Mouse (Mus musculus) liver, adult 2 months (tissue): ENCODE measurements around the gene Zbtb7b.

Experiments used
- CTCF ChIP-seq: fragments of 200-500 bp; IDR thresholded peaks from 2 replicates; pipeline ENCODE4 v1.5.1; 2011; ENCODE audit warnings: low read depth, low read length, control low read depth
- POLR2A ChIP-seq: fragments of 200-500 bp; IDR thresholded peaks from 2 replicates; pipeline ENCODE4 v1.6.1; 2011; ENCODE audit warnings: low read length, control low read depth; ENCODE audit not compliant: insufficient read depth; ENCODE audit errors: extremely low read depth

DNA sequence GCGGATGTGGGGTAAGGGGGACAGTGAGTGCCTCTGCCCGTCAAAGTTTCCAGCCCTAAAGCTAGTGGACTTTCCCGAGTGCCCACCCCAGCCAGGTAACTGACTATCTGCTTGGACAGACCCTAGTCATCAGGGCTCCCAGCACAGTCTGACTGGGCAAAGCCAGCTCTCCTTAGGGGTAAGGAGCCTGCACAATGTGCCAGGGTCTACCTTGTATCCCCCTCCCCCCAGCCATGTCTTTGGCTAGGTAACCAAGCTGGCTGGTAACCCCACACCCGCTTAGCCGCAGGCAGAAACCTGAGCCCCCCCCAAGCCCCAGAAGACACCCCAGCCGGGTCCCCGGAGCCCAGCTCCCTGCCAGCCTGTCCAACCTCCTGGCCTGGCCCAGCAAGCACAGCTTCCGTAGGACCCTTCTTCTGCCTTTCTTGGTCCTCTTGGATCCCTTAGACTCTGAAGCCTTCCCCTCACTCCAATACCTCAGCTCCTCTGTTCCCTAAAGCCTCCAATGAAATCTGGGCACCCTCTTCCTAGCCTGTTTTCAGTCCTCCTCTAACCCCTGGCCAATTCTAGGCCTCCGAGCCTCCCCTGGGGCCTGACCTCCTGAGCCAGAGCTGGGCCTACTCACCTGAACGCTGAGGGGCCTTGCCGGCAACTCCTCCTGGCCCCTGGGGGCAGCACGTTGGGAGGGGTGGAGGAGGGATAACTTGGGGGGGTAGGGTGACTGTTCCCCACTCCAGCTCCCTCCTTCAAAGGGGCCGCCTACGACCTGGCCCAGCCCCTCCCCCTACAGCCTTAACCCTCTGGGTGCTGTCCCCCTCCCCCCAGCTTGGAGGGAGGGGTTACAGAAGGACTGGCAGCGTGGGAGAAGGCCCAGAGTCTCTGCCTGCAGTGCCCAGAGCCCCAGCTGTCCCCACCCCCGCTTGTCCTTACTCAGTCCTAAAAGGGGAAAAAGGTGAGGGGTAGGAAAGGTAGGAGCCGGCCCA lies 7.8 kb downstream of the Zbtb7b start:
- no peak for TF ChIP-seq POLR2A
- TF ChIP-seq CTCF = no peak
